Mouse (Mus musculus) liver, embryonic 14.5 days (tissue): ENCODE results near the gene Lgr6. TPM values are rescaled to one million over a fixed set of nuclear protein-coding genes. Genes with fewer than 3 reads are reported as not detected.

Experiments used
- ATAC-seq: fragments of 200-750 bp; cut with Nextera tagmentation; 2 replicates; pipeline ENCODE4 v1.8.0; 2017; ENCODE audit warnings: moderate number of reproducible peaks, mild to moderate bottlenecking, moderate library complexity; ENCODE audit not compliant: insufficient read depth
- DNase-seq, 3 experiments: peaks; one replicate each; pipeline ENCODE4 v3.0.0-alpha.2; 2012 to 2013; ENCODE audit warnings: low read depth in 3 of 3, low spot score in 3 of 3
- H3K27ac ChIP-seq: fragments of 300-500 bp; sonication (generic); 2 replicates; pipeline ENCODE4 v1.5.1; 2014; ENCODE audit warnings: moderate library complexity, mild to moderate bottlenecking, control low read depth, inconsistent platforms
- H3K27me3 ChIP-seq: fragments of 300-500 bp; sonication (generic); 2 replicates; pipeline ENCODE4 v1.6.1; 2014; ENCODE audit warnings: mild to moderate bottlenecking, low read length, moderate library complexity; ENCODE audit not compliant: control insufficient read depth, insufficient read depth
- H3K36me3 ChIP-seq: fragments of 300-500 bp; sonication (generic); replicated peaks from 2 replicates; pipeline ENCODE4 v1.6.1; 2014; ENCODE audit warnings: low read depth; ENCODE audit not compliant: control insufficient read depth, insufficient read depth
- H3K4me1 ChIP-seq, 2 experiments: fragments of 200-500 bp in 1 of 2; fragments of 300-500 bp in 1 of 2; sonication (generic) in 1 of 2; replicated peaks; 2 replicates each; pipeline ENCODE4 v1.6.1; 2012 to 2014; ENCODE audit warnings: antibody characterized with exemption in 1 of 2, inconsistent platforms in 1 of 2, low read length in 1 of 2; ENCODE audit not compliant: control insufficient read depth in 2 of 2, insufficient read depth in 2 of 2
- H3K4me2 ChIP-seq: fragments of 300-500 bp; sonication (generic); 2 replicates; pipeline ENCODE4 v1.6.1; 2014; ENCODE audit warnings: low read depth, mild to moderate bottlenecking, control low read depth, moderate library complexity
- H3K4me3 ChIP-seq, 2 experiments: fragments of 200-500 bp in 1 of 2; fragments of 300-500 bp in 1 of 2; sonication (generic) in 1 of 2; 2 replicates each; pipeline ENCODE4 v1.5.1; 2012 to 2014; ENCODE audit warnings: low read depth in 2 of 2, low read length in 2 of 2, mild to moderate bottlenecking in 2 of 2, control low read depth in 1 of 2, inconsistent platforms in 1 of 2, moderate library complexity in 1 of 2; ENCODE audit not compliant: insufficient read depth in 1 of 2
- H3K9ac ChIP-seq: fragments of 300-500 bp; sonication (generic); replicated peaks from 2 replicates; pipeline ENCODE4 v1.6.1; 2014; ENCODE audit warnings: mild to moderate bottlenecking, control low read depth, moderate library complexity
- H3K9me3 ChIP-seq: fragments of 300-500 bp; sonication (generic); 2 replicates; pipeline ENCODE4 v1.6.1; 2016; ENCODE audit warnings: low read length, mixed read lengths; ENCODE audit not compliant: control insufficient read depth
- CTCF ChIP-seq: IDR thresholded peaks from 2 replicates; pipeline ENCODE4 v1.5.1; 2016; ENCODE audit warnings: antibody characterized with exemption, low read depth, control low read depth
- EP300 ChIP-seq: IDR thresholded peaks from 2 replicates; pipeline ENCODE4 v1.6.1; 2016; ENCODE audit warnings: antibody characterized with exemption, low read depth
- WGBS: fragments of 180-500 bp; shearing (Covaris S2); extraction: QIAGEN DNeasy Blood & Tissue Kit; methylation state at CpG from one replicate; pipeline ENCODE4 v1.1.7; 2014; ENCODE audit not compliant: insufficient replicate concordance; 5-methylcytosine and 5-hydroxymethylcytosine counted together
- polyA plus RNA-seq, 2 experiments: library from polyadenylated mRNA; depleted of rRNA in 1 of 2; stranded (reverse) in 1 of 2; unstranded in 1 of 2; fragments of >200 nt; fragmentation: Nextera tagmentation in 1 of 2; extraction: Ambion mirVana in 1 of 2; gene quantifications; 2 replicates each; pipeline versions ENCODE4 v1.2.1 to v1.2.3; 2012 to 2014

The Lgr6 gene
- 0.02 TPM in 2 replicates for polyA plus RNA-seq (2012; rRNA removed)
- 0.05 and 0.08 TPM in 2 replicates for polyA plus RNA-seq (2014; fragmentation: Nextera tagmentation; extraction: Ambion mirVana)

DNA sequence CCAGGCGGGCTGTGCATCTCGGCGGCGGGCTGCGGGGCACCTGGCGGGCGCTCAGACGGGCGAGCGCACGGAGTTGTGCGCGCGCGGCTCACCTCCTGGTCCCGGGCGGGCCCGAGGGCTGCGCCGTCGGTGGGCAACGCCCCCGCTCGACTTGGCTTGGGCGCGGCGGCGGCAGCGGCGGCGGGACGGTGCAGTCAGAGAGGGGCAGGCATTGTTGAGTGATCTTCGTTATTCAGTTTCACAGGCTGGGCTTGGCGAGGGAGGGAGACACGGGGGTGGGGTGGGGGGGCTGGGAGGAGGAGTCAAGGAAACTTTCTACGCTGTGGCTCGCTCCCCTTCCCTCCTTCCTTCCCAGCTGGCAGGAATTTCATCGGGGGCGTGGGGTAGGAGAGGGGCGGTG lies at the start of gene Lgr6:
Lgr6 (minus strand) TSS at position 153 of the 400 bp plus-strand sequence.
- no peaks in the 10 kb centered on the region for H3K36me3 ChIP-seq
- DNase-seq (no peak), ATAC-seq (no peak)
- H3K4me3 ChIP-seq = no peak within 1 kb of the TSS
- H3K27me3 ChIP-seq = peaks cover 31% of the 10 kb centered on the region
- no peaks in the 10 kb centered on the region for H3K9me3 ChIP-seq
- H3K4me2 ChIP-seq = peak within 1 kb of the TSS; percentile 11; the same call in 1 of the 2 replicates
- H3K27ac ChIP-seq = no peak within 1 kb of the TSS
- H3K9ac ChIP-seq = no peak within 1 kb of the TSS
- TF ChIP-seq CTCF (no peak), EP300 (no peak)
- no peaks in the 10 kb centered on the region for H3K4me1 ChIP-seq
- 1% methylated on average over 40 of the region's 40 CpGs for WGBS

DNA sequence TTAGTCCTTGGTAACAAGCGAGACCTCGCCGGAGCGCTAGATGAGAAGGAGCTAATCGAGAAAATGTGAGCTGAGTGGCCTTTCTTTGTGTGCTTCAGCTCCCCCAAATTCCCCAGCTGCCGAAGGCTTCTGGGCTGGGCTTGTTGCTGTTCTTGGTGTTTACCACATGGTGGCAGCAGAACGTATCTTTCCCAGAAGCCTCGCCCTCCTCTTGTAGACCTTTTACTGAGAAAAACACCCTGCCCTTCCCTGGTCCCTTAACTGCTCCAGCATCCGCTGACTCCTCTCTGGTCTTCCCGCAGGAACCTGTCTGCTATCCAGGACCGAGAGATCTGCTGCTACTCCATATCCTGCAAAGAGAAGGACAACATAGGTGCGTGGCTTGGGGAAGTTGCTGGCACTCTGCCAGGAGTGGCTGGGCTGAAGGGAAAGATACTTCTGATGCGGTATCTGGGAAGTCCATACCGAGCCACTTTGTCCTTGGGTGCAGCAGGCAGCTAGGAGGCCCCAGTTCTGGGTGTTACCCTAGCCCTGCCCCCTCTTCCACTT lies 49.4 kb upstream of the Lgr6 start:
- Histone ChIP-seq H3K9me3 (no peaks in the 10 kb centered on the region), H3K36me3 (no peaks in the 10 kb centered on the region), H3K27me3 (no peaks in the 10 kb centered on the region), H3K9ac (no peak overlapping the region), H3K4me3 (peak overlapping the region in 1 of 2 experiments; percentile 50; a peak in 1 of 4 replicates), H3K27ac (no peak overlapping the region), H3K4me1 (peaks cover 0 to 7% of the 10 kb centered on the region in 2 experiments; a peak in 2 of 4 replicates), H3K4me2 (peak overlapping the region; percentile 43)
- peak; percentile 73 to 88 (median 87) for DNase-seq
- TF ChIP-seq CTCF (peak; percentile 88), EP300 (no peak)
- peak; percentile 85 for ATAC-seq
- 13% methylated on average over 14 of the region's 14 CpGs for WGBS

DNA sequence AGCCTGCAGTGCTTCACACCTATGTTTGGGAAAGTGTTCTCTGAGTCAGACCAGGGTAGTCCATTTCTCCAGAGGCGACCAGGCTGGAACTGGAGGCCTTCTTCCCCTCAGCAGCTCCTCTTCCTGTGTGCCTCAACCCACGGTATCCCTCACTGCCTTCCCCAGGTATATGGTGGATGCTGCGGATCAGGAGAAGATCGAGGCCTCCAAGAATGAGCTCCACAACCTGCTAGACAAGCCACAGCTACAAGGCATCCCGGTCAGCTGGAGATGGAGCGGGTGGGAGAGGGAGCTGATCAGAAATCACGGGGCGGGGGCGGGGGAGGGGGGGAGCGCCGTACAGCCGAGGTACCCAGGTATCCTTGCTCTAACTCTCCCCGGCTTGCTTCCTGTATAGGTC lies 48.9 kb upstream of the Lgr6 start:
- Histone ChIP-seq H3K4me3 (no peak overlapping the region), H3K9me3 (no peaks in the 10 kb centered on the region), H3K4me2 (peak overlapping the region; percentile 43; the same call in 1 of the 2 replicates), H3K27ac (no peak overlapping the region), H3K4me1 (peaks cover 0 to 7% of the 10 kb centered on the region in 2 experiments; a peak in 2 of 4 replicates), H3K27me3 (no peaks in the 10 kb centered on the region), H3K9ac (no peak overlapping the region), H3K36me3 (no peaks in the 10 kb centered on the region)
- TF ChIP-seq CTCF = no peak
- no peak for TF ChIP-seq EP300
- DNase-seq = no peak
- ATAC-seq = no peak
- WGBS = 51% methylated on average over 13 of the region's 13 CpGs

DNA sequence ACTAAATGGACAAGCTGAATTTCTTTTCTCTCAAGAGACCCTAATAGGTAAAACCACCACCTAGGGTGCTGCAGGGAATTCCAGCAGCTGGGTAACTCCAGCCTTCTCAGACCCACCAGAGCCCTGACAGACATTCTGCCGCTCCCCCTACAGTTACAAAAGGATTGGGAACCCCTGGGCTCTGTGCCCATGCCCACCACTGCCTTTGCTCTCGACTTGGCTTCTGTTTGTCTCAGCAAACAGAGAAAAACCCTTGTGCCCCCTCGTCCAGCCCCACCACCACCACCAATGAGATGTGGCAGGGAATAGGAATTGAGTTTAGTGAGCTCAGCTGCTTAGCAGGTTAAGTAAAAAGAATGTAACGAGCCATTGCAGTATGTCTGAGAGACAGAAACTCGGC lies 43.9 kb upstream of the Lgr6 start:
- no peaks in the 10 kb centered on the region for H3K27me3 ChIP-seq
- no peaks in the 10 kb centered on the region for H3K9me3 ChIP-seq
- H3K4me1 ChIP-seq = peaks cover 3 to 7% of the 10 kb centered on the region in 2 experiments; a peak in 3 of 4 replicates
- 65% methylated on average over 5 of the region's 5 CpGs for WGBS
- ATAC-seq = no peak
- H3K27ac ChIP-seq = no peak overlapping the region
- DNase-seq = no peak
- no peak overlapping the region for H3K9ac ChIP-seq
- TF ChIP-seq CTCF = no peak
- no peak for TF ChIP-seq EP300
- H3K4me2 ChIP-seq = no peak overlapping the region
- H3K4me3 ChIP-seq = no peak overlapping the region
- H3K36me3 ChIP-seq = no peaks in the 10 kb centered on the region

DNA sequence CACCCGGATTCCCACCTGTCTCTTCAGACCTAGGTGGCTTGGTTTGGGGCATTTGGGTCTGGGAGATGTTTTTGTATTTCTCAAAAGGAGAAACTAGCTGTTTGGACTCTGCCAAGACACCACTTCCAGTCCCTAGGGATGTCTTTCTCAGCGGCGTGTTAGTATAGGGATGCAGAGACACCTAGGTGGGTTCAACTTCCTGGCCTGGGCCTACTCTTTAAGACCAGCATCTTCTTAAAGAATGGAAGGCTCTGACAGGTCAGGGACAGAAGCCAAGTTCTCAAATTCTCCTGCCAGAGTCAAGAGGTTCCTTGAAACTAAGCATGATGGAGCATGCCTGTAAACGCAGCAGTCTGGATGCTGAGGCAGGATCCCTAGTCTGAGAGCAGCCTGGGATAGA lies 43.4 kb upstream of the Lgr6 start:
- peak overlapping the region; percentile 66 to 75; a peak in 3 of 4 replicates for H3K4me3 ChIP-seq
- 80% methylated on average over 4 of the region's 4 CpGs for WGBS
- H3K4me1 ChIP-seq = peaks cover 3 to 7% of the 10 kb centered on the region in 2 experiments; a peak in 3 of 4 replicates
- DNase-seq (no peak), ATAC-seq (no peak)
- peak overlapping the region; percentile 90 for H3K4me2 ChIP-seq
- H3K36me3 ChIP-seq = no peaks in the 10 kb centered on the region; the same call in 1 of the 2 replicates
- H3K9ac ChIP-seq = no peak overlapping the region
- TF ChIP-seq EP300 = no peak
- no peak for TF ChIP-seq CTCF
- H3K9me3 ChIP-seq = no peaks in the 10 kb centered on the region
- H3K27me3 ChIP-seq = no peaks in the 10 kb centered on the region
- H3K27ac ChIP-seq = no peak overlapping the region
